Mouse (Mus musculus) thymus, postnatal 36 days (tissue): ENCODE measurements at regions not wholly inside any gene's neighbourhood (a gene's known extent, or its start where the extent isn't known, plus 50 kb on each side); places are given as distances from the start of the nearest gene placed in this dataset.
"Not testable (repeated sequence)": the region's sequence is repeated elsewhere in the genome, so short reads cannot be mapped to it uniquely, and the experiment has no call there.

Source experiments
- DNase-seq, 2 experiments: peaks; one replicate each; pipeline ENCODE4 v3.0.0; 2022; ENCODE audit warnings: mixed read lengths in 2 of 2

DNA sequence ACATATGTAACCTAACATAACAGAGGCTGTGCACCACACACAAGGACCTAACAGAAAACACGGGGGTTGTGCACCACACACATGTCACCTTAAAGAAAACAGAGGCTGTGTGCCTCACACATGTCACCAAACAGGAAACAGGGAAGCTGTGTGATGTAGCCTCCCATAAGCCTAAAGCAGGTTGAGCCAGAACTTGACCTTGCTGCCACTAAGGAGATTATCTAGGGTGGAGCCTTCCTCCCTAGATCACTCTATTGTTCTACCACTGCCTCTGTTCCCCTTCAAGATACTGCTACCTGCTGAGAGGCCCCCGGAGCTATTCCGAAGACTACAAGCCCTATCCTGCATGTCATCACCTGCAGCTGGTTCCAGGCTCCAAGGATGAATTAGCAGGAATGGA lies 100.1 kb upstream of the Thrb start:
- DNase-seq: not testable (repeated sequence)

DNA sequence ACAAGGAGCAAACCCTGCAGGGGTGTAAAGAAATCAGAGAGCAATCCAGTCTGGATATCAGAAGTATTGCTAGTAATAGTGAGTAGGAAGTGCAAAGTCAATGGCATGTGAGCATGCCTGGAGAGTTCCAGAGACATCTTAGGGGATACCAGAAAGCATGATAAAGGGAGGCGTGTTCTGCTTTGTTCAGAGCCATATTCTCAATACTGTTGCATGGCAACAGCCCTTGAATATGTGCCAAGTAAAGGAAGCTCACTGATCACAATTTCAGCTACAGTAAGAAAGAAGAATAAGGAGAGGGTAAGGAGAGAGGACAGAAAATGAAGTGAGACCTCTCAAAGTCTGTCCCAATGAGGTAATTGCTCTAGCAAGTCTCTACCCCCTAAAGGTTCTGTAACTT lies 92.1 kb upstream of the Thrb start:
- no peak for DNase-seq

DNA sequence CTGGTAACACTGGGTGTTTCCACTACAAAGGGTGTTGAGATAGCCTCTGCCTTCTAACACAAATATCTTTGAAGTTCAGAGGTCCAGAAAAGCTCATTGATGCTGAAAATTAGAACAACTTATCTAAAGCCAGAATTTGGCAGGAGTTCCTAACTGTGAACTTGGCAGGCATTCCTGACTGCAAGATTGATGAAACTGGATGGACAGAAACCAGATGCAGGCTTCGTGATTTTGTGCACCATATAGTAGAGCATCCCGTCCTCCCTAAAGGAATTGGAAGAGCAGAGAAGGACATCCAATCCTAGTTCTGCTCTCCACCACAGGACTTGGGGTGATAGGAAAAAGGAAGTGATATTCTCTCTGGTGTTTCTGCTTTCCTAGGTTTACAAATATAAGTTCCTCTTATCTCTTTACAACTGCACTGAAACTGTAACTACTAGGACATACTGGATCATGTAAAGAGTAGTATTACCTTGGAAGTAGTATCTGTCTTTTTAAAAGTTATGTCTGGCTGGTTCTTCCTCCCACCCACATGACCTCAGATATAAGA lies 90.9 kb upstream of the Thrb start:
- DNase-seq: no peak

DNA sequence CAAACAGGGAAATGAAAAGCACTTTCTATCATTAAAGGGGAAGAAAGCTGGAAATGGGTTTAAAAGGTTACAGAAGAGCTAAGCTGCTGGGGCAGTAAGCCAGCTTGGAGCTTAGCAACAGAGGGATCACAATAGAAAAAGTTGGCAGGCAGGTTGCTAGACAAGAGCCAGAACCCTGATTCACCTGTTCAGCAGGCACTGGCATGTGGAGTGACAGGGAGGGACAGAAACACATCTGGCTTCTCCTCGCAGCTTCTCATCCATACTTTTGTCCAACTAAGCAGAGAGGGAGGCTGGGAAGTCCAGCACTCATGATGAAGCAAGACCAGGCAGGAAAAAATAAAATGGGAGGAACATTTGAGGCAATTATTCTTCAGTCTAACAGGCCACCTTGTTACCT lies 81.3 kb upstream of the Thrb start:
- no peak for DNase-seq

DNA sequence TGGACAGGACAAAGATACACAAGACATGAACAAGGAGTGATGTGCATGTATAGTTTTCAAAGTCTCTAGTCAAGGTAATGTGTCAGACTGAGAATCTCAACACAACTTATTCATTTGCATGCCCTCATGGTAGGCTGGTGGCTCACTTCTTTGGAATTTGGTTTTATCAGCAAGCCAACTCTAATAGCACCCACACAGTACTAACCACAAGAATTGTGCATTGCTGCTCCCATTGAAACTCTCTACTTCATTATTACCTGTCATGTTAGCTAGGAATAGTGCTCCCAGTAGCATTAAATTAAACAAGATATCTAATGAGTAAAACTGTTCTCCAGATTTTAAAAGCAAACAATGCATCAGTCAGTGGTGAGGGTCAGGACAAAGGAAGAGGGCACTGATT lies 70.5 kb upstream of the Thrb start:
- no peak for DNase-seq

DNA sequence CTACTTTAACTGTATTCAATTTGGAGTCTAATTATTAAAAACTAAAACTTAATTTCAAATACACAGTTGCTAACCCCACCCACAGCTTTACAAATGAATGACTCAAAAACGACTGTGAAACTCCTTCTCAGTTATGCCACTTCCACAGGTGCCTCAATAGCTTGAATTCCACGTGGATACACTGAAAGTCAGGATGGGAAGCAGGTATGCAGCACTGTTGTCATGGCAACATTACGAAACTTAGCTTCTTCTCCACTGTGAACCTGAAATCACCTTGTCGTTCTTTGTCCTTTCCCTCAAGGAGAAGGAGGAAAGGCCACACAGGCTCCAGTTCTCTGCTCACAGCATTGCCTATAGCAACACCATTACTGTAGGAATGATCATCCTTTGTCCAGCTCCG lies 60.5 kb upstream of the Thrb start:
- no peak for DNase-seq

DNA sequence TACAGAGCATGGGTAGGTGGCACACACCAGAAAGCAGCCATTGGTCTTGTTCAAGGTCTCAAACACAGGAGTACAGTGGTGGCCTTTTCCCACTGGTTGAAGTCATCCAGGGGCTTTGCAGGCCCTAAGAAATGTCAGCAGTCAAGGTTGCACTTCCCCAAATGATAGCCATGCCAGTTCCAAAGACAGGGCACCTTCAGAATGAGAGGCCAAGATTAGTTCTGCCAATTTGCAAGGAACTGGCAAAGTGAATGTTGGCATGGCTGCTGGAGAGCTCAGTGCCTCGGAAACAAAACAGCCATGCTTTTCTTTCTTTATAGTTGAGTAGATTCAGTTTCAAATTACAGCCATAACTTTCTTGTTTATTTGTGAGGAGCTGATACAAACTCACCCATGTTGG lies 57.7 kb upstream of the Thrb start:
- no peak for DNase-seq

DNA sequence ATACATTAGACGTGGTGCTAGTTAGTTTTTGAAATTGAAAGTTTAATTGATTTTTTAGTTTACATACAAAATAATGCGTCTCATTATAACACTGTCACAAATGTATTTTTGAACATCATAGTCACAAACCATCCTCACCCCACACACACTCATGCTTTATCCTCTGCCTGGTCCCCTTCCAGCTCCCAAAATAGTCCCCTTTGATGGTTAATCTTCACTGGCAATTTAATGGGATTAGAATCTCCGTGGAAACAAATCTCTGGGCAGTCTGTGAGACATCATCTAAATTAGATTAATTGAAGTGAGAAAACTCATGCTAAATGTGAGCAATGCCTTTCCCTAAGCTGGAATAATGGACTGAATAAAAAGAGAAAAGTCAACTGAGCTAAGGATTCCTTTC lies 54.0 kb upstream of the Thrb start:
- no peak for DNase-seq

DNA sequence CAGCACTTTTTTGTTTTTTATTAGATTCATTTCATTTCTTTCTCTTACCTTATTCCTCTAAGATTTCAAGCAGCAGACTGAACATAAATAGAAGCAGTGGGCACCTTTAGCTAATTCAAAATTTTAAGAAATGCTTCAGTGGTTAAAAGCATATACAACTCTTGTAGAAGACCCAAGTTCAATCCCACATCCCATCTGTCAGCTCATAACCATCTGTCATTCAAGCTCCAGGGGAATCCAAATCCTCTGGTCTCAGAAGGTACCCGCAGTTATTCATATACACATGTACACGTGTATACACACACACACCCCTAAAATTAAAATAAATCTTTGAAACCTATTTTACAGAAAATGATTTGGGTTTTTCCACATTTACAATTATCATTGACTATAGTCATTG lies 52.9 kb upstream of the Thrb start:
- no peak for DNase-seq
